Mouse (Mus musculus) lung, adult 2 months (tissue): ENCODE measurements around the gene Mrpl34.

Experiments used
- CTCF ChIP-seq: fragments of 200-500 bp; IDR thresholded peaks from 2 replicates; pipeline ENCODE4 v1.5.1; 2011; ENCODE audit warnings: mild to moderate bottlenecking, low read length, control low read depth; ENCODE audit not compliant: insufficient read depth
- POLR2A ChIP-seq: fragments of 200-500 bp; IDR thresholded peaks from 2 replicates; pipeline ENCODE4 v1.6.1; 2011; ENCODE audit warnings: low read depth, mild to moderate bottlenecking, control low read depth, low read length, borderline replicate concordance; ENCODE audit errors: extremely low read depth

DNA sequence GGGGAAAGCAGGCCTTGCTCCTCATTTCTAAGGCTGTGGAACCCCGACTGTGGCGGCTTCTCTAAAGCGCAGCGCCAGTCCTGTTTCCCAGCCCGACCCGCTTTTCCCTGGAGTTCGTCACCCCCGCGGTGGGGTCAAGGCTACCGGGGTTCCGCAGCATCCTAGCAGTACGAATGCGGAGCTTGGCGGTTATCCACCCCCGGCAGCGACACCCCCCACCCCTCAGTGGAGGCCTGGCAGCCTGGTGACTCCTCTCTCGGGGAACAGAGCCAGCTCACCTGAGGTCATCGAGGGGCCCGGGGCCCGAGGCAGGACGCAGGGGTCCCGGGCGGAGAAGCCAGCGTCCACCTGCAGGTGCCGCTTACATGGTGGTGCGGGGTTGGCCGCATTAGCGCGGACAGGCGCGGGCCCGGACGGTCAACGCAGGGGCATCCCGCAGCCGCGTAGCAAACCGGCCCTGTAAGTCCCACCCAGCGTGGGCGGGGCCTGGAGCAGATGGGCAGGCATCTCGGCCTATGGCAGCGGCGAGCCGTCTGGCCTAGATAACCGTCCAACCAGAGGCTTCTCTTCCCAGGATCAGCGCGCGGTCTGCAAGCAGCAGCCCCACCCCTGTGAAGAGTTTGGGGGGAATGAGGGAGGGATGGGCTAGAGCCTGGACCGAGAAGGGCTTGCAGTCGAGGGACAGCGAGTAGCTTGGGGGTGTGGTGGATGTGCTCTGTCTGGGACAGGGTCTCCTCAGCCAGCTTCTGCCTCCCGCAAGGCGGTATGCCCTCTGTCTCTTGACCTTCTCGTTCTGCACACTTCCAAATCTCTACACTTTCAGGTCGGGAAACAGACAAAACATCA, 1.3 kb upstream of the Mrpl34 start, which contains the start of gene Abhd8:
- TF ChIP-seq CTCF (no peak), POLR2A (peak; percentile 53; the same call in 1 of the 2 replicates)
